Mouse (Mus musculus) heart, embryonic 12.5 days (tissue): ENCODE measurements at regions not wholly inside any gene's neighbourhood (a gene's known extent, or its start where the extent isn't known, plus 50 kb on each side); places are given as distances from the start of the nearest gene placed in this dataset. TPM values are rescaled to one million over a fixed set of nuclear protein-coding genes. Genes with fewer than 3 reads are reported as not detected.

Experiments
- microRNA-seq: library from miRNA; unstranded; fragments of <30 nt; microRNA quantifications from one replicate; pipeline ENCODE4, GENCODE M21; 2017

Small RNA genes in the stretch of these regions (microRNA-seq; reads per million reads assigned to microRNA genes)
- not detected for gene Mir6343
